Mouse (Mus musculus) ES-E14 (cell line): ENCODE measurements around the gene Slc39a9. TPM values are rescaled to one million over a fixed set of nuclear protein-coding genes. Genes with fewer than 3 reads are reported as not detected.

ENCODE experiments used
- DNase-seq: peaks from one replicate; pipeline ENCODE4 v3.0.0-alpha.2; 2013; ENCODE audit warnings: low read depth, low spot score
- H3K27ac ChIP-seq: 2 replicates; pipeline ENCODE4 v1.5.1; 2012; ENCODE audit warnings: low read depth, mild to moderate bottlenecking, low read length, moderate library complexity, mixed read lengths; ENCODE audit not compliant: poor library complexity, insufficient read depth, severe bottlenecking
- H3K36me3 ChIP-seq: 2 replicates; pipeline ENCODE4 v1.6.1; 2012; ENCODE audit warnings: mild to moderate bottlenecking, low read length, moderate library complexity, mixed read lengths; ENCODE audit not compliant: control insufficient read depth, poor library complexity, insufficient read depth, severe bottlenecking
- H3K4me1 ChIP-seq, 2 experiments: fragments of 150-350 bp in 1 of 2; sonication (generic) in 1 of 2; 2 replicates each; pipeline ENCODE4 v1.6.1; 2012; ENCODE audit warnings: low read length in 2 of 2, mild to moderate bottlenecking in 1 of 2, mixed read lengths in 1 of 2; ENCODE audit not compliant: control insufficient read depth in 2 of 2, insufficient read depth in 2 of 2, poor library complexity in 1 of 2
- H3K4me3 ChIP-seq, 2 experiments: fragments of 150-350 bp in 1 of 2; sonication (generic) in 1 of 2; 2 replicates each; pipeline ENCODE4 v1.5.1; 2012; ENCODE audit warnings: low read length in 2 of 2, low read depth in 1 of 2, mild to moderate bottlenecking in 1 of 2, mixed read lengths in 1 of 2; ENCODE audit not compliant: insufficient read depth in 1 of 2, poor library complexity in 1 of 2, severe bottlenecking in 1 of 2
- H3K9ac ChIP-seq: 2 replicates; pipeline ENCODE4 v1.6.1; 2012; ENCODE audit warnings: low read depth, mild to moderate bottlenecking, low read length, mixed read lengths; ENCODE audit not compliant: poor library complexity, insufficient read depth, severe bottlenecking
- H3K9me3 ChIP-seq: fragments of 150-350 bp; sonication (generic); 2 replicates; pipeline ENCODE4 v1.6.1; 2012; ENCODE audit warnings: low read depth, mild to moderate bottlenecking, low read length; ENCODE audit not compliant: control insufficient read depth, insufficient read depth
- CHD2 ChIP-seq: IDR thresholded peaks from 2 replicates; pipeline ENCODE4 v1.6.1; 2014; ENCODE audit warnings: mild to moderate bottlenecking, low read depth, low read length, inconsistent platforms
- HCFC1 ChIP-seq: IDR thresholded peaks from 2 replicates; pipeline ENCODE4 v1.6.1; 2012; ENCODE audit warnings: low read length, inconsistent platforms, borderline replicate concordance; ENCODE audit not compliant: insufficient read depth
- MAFK ChIP-seq: IDR thresholded peaks from 2 replicates; pipeline ENCODE4 v1.6.1; 2014; ENCODE audit warnings: mild to moderate bottlenecking, low read depth, low read length, inconsistent platforms; ENCODE audit not compliant: insufficient read depth
- ZC3H11A ChIP-seq: IDR thresholded peaks from 2 replicates; pipeline ENCODE4 v1.6.1; 2012; ENCODE audit warnings: low read depth, mild to moderate bottlenecking, inconsistent platforms, low read length, borderline replicate concordance
- ZNF384 ChIP-seq: IDR thresholded peaks from 2 replicates; pipeline ENCODE4 v1.6.1; 2012; ENCODE audit warnings: low read depth, low read length, inconsistent platforms
- in situ Hi-C, 2 experiments: fragments of 600-800 bp; cut with MboI; formaldehyde crosslinking; loops; one replicate each; pipeline ENCODE4 v1.15.1; 2025; ENCODE audit warnings: low sequenced_read_pairs in 2 of 2, inconsistent platforms in 1 of 2; ENCODE audit not compliant: unreplicated experiment in 2 of 2
- total RNA-seq: library from RNA; depleted of rRNA; stranded (reverse); fragments of 300-350 nt; gene quantifications from 2 replicates; pipeline ENCODE4 v1.2.3, GENCODE M21; 2012

The Slc39a9 gene
- total RNA-seq, 1 experiment, result 21.7 TPM

DNA sequence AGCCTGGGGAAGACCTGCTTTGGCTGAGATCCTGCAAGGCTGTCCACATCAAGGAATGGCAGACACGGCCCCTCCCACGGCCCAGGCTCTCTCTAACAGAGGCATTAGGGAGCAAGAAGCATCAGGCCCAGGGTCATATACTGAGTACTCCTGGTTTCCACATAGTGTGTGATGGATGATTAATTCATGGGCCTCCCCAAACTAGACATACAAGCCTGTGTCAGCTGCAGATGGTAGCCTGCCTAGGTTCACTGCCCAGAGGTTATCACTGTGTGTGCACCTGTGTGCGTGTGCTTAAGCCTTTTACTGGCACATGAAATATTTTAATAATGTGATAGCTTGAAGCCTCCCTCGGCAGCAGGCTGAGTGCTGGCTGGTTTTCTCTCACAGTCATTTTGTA, 47.7 kb upstream of the Slc39a9 start:
- H3K27ac ChIP-seq, result no peak overlapping the region
- H3K4me1 ChIP-seq, result peaks cover 0 to 6% of the 10 kb centered on the region in 2 experiments; a peak in 1 of 4 replicates
- TF ChIP-seq ZC3H11A (no peak), MAFK (no peak), ZNF384 (no peak), CHD2 (no peak), HCFC1 (no peak)
- no peak overlapping the region for H3K4me3 ChIP-seq
- no peaks in the 10 kb centered on the region for H3K9me3 ChIP-seq
- H3K9ac ChIP-seq, result no peak overlapping the region
- in situ Hi-C loops, result no loop called here
- H3K36me3 ChIP-seq, result no peaks in the 10 kb centered on the region
- no peak for DNase-seq

DNA sequence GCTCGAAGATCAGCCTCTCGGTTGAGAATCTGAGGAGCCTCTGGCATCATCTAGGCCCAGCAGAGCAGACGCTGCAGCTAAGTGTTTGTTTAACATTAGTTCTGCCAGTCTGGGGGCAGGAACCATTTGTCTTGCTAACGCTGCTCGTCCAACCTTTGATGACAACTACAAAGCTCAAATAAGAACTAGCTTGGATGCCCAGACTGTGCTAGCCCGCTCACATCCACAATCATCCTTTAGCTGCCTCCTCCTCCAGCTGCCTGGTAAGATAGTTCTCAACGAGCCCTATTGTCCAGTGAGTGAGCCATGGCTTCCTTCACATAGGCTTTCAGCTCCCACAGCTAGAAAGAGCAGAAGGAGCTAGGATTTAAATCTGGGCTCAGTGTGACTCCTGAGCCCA, 45.4 kb upstream of the Slc39a9 start:
- TF ChIP-seq CHD2, result no peak
- TF ChIP-seq ZNF384, result no peak
- TF ChIP-seq HCFC1, result no peak
- TF ChIP-seq MAFK, result no peak
- TF ChIP-seq ZC3H11A, result no peak
- Histone ChIP-seq H3K36me3 (no peaks in the 10 kb centered on the region), H3K9ac (no peak overlapping the region), H3K9me3 (no peaks in the 10 kb centered on the region), H3K4me1 (peaks cover 0 to 6% of the 10 kb centered on the region in 2 experiments; a peak in 1 of 4 replicates), H3K27ac (no peak overlapping the region), H3K4me3 (no peak overlapping the region)
- no peak for DNase-seq
- in situ Hi-C loops, result no loop called here

DNA sequence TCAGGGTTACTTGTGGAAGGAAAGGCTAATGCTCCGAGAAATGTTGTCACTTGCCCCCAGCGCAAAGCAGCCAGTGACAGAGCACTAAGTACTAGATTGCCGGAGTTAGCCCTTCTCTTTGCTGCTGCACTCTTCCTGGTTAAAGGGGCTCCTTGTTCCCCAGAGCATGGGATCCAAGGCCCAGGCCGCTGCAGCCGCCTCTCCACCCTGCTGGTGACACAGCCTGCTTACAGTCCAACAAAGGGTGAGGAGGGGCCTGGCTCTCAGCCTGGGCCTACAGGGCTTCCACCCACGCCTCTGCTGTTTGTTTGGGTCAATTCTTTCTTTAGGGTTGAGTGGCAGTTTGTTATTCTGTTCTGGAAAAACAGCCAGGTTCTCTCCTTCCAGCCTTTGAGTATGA, 44.9 kb upstream of the Slc39a9 start:
- Histone ChIP-seq H3K9ac (no peak overlapping the region), H3K4me3 (no peak overlapping the region), H3K27ac (no peak overlapping the region), H3K4me1 (peaks cover 0 to 6% of the 10 kb centered on the region in 2 experiments; a peak in 1 of 4 replicates), H3K36me3 (no peaks in the 10 kb centered on the region), H3K9me3 (no peaks in the 10 kb centered on the region)
- in situ Hi-C loops, result no loop called here
- no peak for DNase-seq
- TF ChIP-seq MAFK (no peak), CHD2 (no peak), ZC3H11A (no peak), HCFC1 (no peak), ZNF384 (no peak)

DNA sequence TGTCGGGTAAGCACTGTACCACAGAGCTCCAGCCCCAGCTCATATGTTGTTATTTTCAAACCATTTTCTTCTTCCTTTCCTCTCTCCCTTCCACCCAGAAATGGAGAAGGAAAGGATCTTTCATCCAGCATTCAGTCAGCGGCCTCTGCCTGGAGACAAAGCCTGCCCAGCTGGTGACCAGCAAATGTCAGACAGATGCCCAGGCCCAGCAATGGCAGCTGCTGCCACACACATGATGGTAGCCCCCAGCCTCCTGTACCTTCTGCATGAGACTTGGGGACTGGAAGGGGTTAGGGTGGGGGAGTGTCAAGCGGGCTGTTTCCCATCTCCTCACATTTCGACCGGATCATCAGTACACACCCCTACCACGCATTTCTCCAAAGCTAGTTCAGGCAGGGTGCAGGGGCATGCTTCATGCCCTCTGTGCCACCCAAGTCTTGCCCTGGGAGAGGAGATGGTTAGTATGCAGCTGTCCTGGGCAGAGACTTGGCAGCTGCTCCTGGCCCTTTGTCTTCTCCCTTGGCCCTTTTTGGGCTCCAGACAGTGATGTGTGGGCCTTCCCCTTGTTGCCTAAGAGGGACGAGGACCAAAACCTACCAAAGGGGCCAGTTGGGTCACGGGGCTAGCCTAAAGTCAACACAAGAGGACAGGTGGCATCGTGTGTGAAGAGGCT, 42.0 kb upstream of the Slc39a9 start:
- TF ChIP-seq CHD2 (no peak), ZC3H11A (no peak), ZNF384 (no peak), MAFK (no peak), HCFC1 (no peak)
- in situ Hi-C loops, result loop anchor here (25.0 kb wide), 1 partner anchor 439 kb away; no protein-coding TSS in a partner anchor
- Histone ChIP-seq H3K36me3 (no peaks in the 10 kb centered on the region), H3K4me3 (no peak overlapping the region), H3K9me3 (no peaks in the 10 kb centered on the region), H3K4me1 (peaks cover 0 to 6% of the 10 kb centered on the region in 2 experiments; a peak in 1 of 4 replicates), H3K27ac (no peak overlapping the region), H3K9ac (no peak overlapping the region)
- DNase-seq, result no peak

DNA sequence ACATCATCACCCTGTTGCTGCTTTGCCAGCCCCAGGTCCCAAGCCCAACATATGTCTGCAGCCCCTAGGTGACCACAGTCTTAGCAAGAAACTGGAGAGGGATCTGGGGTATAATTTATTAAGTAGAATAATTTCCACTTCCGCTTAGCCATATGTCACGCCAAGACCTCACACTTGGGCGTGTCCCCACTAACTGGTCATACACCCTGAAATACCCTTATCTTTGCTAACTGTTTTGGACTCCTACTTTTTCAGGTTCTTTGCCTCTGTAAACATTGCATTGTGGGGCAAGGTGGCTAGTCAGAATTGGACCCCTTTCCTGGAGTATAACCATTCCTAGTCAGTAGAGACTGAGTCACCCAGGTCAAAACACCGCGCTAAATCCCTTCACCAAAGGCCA, 41.3 kb upstream of the Slc39a9 start:
- no peak overlapping the region for H3K4me3 ChIP-seq
- H3K9ac ChIP-seq, result no peak overlapping the region
- in situ Hi-C loops, result loop anchor here (25.0 kb wide), 1 partner anchor 440 kb away; no protein-coding TSS in a partner anchor
- TF ChIP-seq HCFC1, result no peak
- TF ChIP-seq ZNF384, result no peak
- no peak for TF ChIP-seq ZC3H11A
- TF ChIP-seq CHD2, result no peak
- H3K27ac ChIP-seq, result no peak overlapping the region
- no peaks in the 10 kb centered on the region for H3K9me3 ChIP-seq
- no peak for DNase-seq
- H3K36me3 ChIP-seq, result no peaks in the 10 kb centered on the region
- peaks cover 0 to 6% of the 10 kb centered on the region in 2 experiments; a peak in 1 of 4 replicates for H3K4me1 ChIP-seq
